Mouse (Mus musculus): ENCODE measurements around the gene Mboat7. TPM values are rescaled to one million over a fixed set of nuclear protein-coding genes. Genes with fewer than 3 reads are reported as not detected.

Gene Mboat7
- total RNA-seq, 2 experiments from 2014 or later = 8.1 to 11.2 TPM

- no peak for DNase-seq
Measured at GRCm38 (mm10) chr7:3693809-3694075, 419 bp upstream of the Mboat7 start.

- DNase-seq = no peak
Measured at GRCm38 (mm10) chr7:3692382-3692986, 839 bp downstream of the Mboat7 start, which contains the start of gene Tsen34. TSS of gene Tsen34 (plus strand) at chr7:3692863.

- DNase-seq = no peak
Measured at GRCm38 (mm10) chr7:3691919-3692318, 1.4 kb downstream of the Mboat7 start.

GRCm38 (mm10) chr7:3685400-3686187 is 7.7 kb downstream of the Mboat7 start:
- DNase-seq = no peak

DNA sequence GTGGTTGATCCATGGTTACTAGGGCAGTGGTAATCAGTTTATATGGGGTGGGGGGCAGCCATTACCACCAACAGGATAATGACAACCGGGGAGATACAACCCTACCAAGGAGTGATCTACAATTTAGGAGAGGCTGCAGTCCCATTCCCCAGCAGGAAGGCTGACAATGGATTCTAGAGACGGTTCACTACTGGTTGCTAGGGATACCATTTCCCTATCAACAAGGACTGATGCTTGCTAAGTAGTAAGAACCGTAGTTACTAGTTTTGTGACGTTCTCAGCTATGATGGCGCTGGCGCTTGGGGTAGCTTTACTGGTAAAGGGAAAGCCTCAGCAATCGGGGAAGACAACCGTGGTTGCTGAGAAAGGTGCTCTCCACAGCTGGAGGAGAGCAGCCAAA is 8.6 kb downstream of the Mboat7 start:
- DNase-seq = no peak

DNA sequence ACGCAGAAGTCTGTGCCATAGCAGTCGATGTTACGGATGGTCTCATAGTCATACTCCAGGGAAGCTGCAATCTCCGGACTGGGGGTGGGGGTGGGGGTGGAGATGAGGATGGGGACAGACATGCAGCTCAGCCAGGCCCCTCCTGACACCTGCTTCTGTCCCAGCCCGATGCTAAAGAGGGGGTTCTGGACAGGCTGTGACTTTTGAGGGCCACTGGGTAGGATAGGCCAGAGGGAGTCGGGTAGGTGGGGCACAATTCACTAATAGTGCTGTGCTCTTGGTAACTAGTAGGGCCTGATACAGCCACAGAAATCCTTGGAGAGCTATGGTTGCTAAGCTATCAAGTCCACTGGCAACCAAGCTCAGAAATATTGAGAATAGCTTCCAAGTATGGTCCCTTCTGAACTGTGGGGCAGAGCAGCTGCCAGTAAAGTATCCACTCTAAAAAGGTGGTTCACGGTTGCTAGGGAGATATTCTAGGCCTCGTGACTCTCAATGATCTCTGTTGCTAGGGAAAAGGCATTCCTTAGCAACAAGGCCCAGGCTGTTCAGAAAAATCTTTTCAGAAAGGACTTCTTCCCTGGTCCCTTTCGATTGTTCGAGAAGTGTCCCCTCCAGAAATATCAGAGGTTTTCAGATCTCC is 9.3 kb downstream of the Mboat7 start:
- no peak for DNase-seq

DNA sequence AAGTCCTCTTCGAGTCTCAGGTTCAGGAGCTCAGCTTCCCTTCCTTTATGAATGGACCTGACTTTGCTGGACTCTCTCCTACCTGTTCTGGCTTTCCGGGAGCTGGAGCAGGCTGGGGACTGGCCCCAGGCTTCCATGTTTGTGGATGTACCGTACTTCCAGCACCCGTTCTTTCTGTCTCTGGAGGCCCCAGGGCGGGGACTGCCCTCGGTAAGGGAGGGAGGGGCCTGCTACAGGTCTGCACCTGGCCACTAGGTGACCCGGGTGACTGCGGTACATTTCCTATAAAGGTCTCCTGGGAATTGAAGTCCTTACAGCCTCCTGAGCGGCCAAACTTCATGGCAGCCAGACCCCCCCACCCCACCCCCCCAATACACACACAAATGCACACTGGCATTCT is 16.0 kb downstream of the Mboat7 start, which contains the start of gene Tmc4:
Gene Tmc4, minus strand, starts transcription at position 212 of the 400 bp plus-strand sequence.
- DNase-seq = no peak

GRCm38 (mm10) chr7:3676371-3676770 is 17.0 kb downstream of the Mboat7 start:
- DNase-seq = no peak

DNA sequence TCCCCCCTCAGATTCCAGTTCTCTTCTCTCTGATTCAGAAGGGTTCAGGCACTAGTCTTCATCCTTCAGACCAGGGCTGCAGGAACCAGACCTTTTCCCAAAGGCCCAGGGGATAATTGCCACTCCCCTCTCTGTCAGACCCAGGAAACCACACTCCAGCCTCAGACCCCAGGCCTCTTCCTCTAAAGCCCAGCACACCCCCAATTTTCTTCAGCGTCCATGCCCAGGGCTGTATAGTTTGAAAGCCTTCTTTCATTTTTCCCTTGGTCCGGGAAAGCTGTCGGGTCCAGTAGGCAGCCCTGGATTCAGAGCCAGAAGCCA is 18.1 kb downstream of the Mboat7 start:
- DNase-seq = no peak

DNA sequence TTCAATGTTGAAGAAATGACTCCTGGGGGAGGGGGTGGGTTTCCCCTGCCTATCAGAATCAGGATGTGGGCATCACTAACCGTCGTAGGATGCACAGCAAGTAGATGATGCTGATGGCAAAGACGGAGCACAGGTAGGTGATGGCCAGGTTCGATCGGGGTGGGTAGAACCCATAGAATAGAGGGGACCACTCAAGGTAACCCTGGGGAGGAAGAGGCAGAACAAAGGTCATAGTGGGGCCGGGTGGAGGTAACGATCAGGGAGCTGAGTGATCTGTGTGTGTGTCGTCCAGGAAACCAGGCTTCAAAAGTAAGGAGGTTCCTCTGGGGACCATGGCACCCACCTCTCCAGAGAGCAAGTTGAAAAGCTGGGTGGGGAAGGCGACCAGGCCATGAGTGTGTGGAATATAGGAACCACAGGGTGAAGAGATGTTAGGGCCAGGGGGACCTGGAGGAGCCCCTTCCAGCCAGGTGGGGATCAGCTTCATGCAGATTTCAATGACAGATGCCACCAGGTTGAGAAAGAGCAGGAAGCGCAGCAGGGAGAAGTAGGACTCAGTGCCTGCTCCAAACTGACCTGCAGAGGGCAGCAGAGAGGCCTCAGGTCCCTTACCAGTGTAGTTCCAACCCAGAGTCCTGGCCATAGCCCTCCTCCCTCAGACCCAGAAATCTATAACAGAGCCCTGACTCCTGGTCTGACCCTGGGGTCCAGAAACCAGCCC is 18.7 kb downstream of the Mboat7 start:
- peak; percentile 60 for DNase-seq

DNA sequence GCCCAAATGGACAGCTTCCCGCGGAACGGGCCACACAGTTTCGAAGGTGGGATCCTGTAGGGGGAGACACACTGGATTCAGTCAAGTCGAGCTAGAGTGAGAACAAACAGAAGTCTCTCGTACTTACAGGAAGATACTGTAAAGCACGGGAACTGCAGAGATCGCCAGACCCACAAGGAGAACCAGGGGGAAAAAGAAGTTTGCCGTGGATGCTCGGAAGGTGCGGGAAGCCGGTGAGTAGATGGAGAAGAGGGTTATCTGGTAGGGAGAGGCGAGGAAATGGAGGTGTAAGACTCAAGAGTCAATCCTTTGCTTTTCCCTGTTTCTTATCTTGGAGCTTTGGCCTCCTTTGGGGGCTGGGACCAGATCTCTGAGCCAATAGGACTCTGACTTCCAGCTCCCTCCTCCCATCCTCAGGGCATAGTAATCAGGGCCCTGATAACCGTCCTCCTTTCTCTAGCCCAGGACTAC is 26.4 kb downstream of the Mboat7 start:
- DNase-seq = no peak

DNA sequence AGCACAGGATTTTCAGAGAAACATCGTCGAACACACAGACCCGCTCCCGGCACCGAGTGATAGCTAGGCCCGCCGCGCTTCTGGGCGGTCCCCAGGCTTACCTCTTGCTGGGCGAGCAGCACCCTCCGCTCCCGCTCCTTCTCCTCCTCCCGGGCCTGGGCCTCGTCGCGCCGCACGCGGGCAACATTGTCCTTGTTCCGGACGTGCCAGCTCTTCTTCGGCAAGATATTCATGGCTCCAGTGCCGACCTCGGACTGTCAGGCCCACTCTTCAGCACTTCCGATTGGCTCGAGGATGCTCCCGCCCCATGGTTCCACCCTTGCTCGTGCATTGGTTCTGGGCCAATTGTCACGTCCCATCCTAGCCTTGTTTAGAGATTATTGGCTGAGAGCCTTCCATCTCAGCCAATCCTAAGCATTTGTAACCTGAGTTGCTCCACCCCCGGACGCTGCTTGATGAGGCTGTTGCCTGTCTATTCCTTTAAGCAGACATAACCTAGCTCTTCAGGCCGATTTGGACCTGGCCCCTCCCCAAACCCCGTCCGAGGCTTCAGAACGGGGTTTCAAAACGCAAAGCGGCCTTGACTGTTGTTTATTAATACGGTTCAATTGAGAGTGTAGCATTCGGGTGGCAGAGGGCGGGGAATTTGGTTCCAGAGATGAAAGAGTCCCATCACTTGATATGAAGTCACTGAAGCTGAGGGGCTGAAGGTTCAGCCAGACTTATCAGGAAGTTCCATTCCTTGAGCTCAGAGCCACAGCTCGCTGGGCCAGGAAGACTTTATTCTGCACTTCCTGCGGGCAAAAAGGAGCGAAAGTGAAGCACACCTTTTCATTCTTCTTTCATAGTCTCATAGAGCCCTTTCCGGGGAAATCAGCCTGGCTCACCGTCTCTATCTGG is 27.9 kb downstream of the Mboat7 start, which contains the start of gene Leng1:
Gene Leng1, minus strand, starts transcription at position 626 of the 900 bp plus-strand sequence.
- peak; percentile 97 for DNase-seq

GRCm38 (mm10) chr7:3664524-3665214 is 28.7 kb downstream of the Mboat7 start:
- DNase-seq = no peak

GRCm38 (mm10) chr7:3658578-3658977 is 34.7 kb downstream of the Mboat7 start:
- DNase-seq = no peak

DNA sequence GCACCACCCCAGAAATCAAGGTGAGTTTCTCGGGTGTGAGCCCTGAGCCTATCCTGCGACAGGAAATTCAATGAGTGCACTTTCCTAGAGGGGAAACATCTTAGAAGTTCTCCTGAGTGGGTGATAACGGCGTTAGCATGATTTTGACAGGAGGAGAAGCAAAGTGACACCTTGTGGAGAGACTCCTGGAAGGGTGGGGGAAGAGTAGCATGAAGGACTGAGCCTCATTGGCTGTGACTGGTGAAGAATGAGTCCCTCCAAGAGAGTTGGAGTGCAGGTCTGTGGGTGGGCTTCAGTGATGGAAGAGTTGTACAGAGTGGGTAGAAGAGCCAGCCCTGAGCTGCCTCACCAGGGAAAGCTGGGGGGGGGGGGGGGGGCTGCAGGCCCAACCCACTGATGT is 36.4 kb downstream of the Mboat7 start:
- DNase-seq = no peak

GRCm38 (mm10) chr7:3646641-3647040 is 46.7 kb downstream of the Mboat7 start:
- no peak for DNase-seq

DNA sequence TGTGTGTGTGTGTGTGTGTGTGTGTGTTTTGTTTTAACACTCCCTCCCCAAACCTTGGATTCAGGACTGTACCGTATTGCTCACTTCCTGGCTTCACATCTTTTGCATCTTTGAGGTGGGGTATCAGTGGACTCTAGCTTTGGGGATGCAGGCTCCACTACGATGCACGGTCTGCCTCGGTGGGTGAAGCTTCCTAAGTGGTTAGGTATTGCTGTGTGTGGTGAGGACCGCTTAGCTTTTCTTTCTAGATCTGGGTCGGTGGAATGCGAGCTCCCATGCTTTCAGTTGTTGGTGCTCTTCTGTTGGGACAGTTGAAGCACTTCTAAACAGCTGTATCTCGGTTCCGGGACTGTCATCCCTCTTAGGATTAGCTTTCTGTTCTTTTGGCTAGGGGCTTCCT is 47.1 kb downstream of the Mboat7 start:
- DNase-seq = no peak

- no peak for DNase-seq
Measured at GRCm38 (mm10) chr7:3645488-3646025, 47.8 kb downstream of the Mboat7 start.

GRCm38 (mm10) chr7:3644672-3645487 is 48.4 kb downstream of the Mboat7 start, which contains the start of gene Cnot3:
TSS of gene Cnot3 (plus strand) at chr7:3645268.
- DNase-seq = peak; percentile 100

- no peak for DNase-seq
Measured at GRCm38 (mm10) chr7:3644348-3644671, 49.0 kb downstream of the Mboat7 start.
